Mouse (Mus musculus) lung, postnatal 0 days (tissue): ENCODE measurements at regions not wholly inside any gene's neighbourhood (a gene's known extent, or its start where the extent isn't known, plus 50 kb on each side); places are given as distances from the start of the nearest gene placed in this dataset.

ENCODE experiments used
- CTCF ChIP-seq: IDR thresholded peaks from 2 replicates; pipeline ENCODE4 v1.5.1; 2016; ENCODE audit warnings: antibody characterized with exemption, mild to moderate bottlenecking
- EP300 ChIP-seq: IDR thresholded peaks from 2 replicates; pipeline ENCODE4 v1.6.1; 2016; ENCODE audit warnings: antibody characterized with exemption, mild to moderate bottlenecking, control low read depth

- no peak for TF ChIP-seq CTCF
- TF ChIP-seq EP300 = no peak
These were observed 211.7 kb upstream of the Arid2 start for GRCm38 (mm10) chr15:96075615-96076014.
